Mouse (Mus musculus): ENCODE data around the gene Fgfr2.

DNA sequence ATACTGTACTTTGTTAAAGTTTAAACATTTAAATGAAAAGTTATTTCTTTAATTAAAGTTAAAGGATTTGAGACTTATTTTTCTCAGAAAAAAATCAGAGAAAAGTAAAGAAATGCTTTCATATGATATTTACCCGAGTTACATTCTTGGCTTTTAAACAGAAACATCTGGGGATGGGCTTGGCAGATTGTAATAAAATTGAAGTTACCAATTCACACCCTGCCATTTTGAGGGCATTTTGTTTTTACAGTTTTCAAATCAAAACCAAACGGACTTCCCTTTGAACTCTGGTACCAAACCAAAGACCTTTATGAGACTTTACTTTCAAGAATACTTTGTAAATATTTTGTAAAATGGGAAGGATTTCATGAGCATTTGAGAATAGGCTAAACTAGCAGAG lies 2697.2 kb downstream of the Fgfr2 start:
- TF ChIP-seq CTCF (conservative IDR thresholded peaks at IDR 0.05; ENCODE audit: low read length) (no peak), NANOG (IDR thresholded peaks at IDR 0.05; ENCODE audit: borderline replicate concordance, low read length) (no peak), POU5F1 (IDR thresholded peaks at IDR 0.05; ENCODE audit: borderline replicate concordance, low read length) (no peak)

Measured in E14TG2a.4 (cell line).